Mouse (Mus musculus) urinary bladder, adult 2 months (tissue): ENCODE data around the gene Cacnb2. TPM values are rescaled to one million over a fixed set of nuclear protein-coding genes. Genes with fewer than 3 reads are reported as not detected.

Source experiments
- DNase-seq: peaks from one replicate; pipeline ENCODE4 v3.0.0; 2022; ENCODE audit warnings: low spot score
- polyA plus RNA-seq: library from polyadenylated mRNA; depleted of rRNA; stranded (reverse); fragments of >200 nt; gene quantifications from 2 replicates; pipeline ENCODE4 v1.2.3, GENCODE M21; 2012; rRNA removed

The Cacnb2 gene
- 16.0 and 20.1 TPM in 2 replicates for polyA plus RNA-seq

- no peak for DNase-seq
Observed at GRCm38 (mm10) chr2:14602788-14603187, at the start of gene Cacnb2. Cacnb2 (plus strand) TSS chr2:14603088.

- DNase-seq = no peak
Observed at GRCm38 (mm10) chr2:14568020-14568419, 34.9 kb upstream of the Cacnb2 start.

- DNase-seq = no peak
Observed at GRCm38 (mm10) chr2:14571300-14571699, 31.6 kb upstream of the Cacnb2 start.

- DNase-seq = no peak
Observed at GRCm38 (mm10) chr2:14589541-14589940, 13.3 kb upstream of the Cacnb2 start.

- no peak for DNase-seq
Observed at GRCm38 (mm10) chr2:14597909-14598563, 4.9 kb upstream of the Cacnb2 start.

GRCm38 (mm10) chr2:14603784-14604781 lies 1.2 kb downstream of the Cacnb2 start:
- DNase-seq = peak; percentile 49

- peak; percentile 29 for DNase-seq
Observed at GRCm38 (mm10) chr2:14604791-14605190, 1.9 kb downstream of the Cacnb2 start.

- no peak for DNase-seq
Observed at GRCm38 (mm10) chr2:14605207-14605606, 2.3 kb downstream of the Cacnb2 start.

- no peak for DNase-seq
Observed at GRCm38 (mm10) chr2:14608606-14609005, 5.7 kb downstream of the Cacnb2 start.

- no peak for DNase-seq
Observed at GRCm38 (mm10) chr2:14612705-14613104, 9.8 kb downstream of the Cacnb2 start.

GRCm38 (mm10) chr2:14616361-14616760 lies 13.5 kb downstream of the Cacnb2 start:
- DNase-seq = no peak

- DNase-seq = no peak
Observed at GRCm38 (mm10) chr2:14620120-14620853, 17.4 kb downstream of the Cacnb2 start.

- DNase-seq = no peak
Observed at GRCm38 (mm10) chr2:14620891-14621290, 18.0 kb downstream of the Cacnb2 start.

- DNase-seq = no peak
Observed at GRCm38 (mm10) chr2:14623820-14624219, 20.9 kb downstream of the Cacnb2 start.

- no peak for DNase-seq
Observed at GRCm38 (mm10) chr2:14629814-14630492, 27.1 kb downstream of the Cacnb2 start.

GRCm38 (mm10) chr2:14631590-14631989 lies 28.7 kb downstream of the Cacnb2 start:
- DNase-seq = no peak

- DNase-seq = no peak
Observed at GRCm38 (mm10) chr2:14633202-14633601, 30.3 kb downstream of the Cacnb2 start.

- DNase-seq = no peak
Observed at GRCm38 (mm10) chr2:14639266-14639665, 36.4 kb downstream of the Cacnb2 start.

- DNase-seq = no peak
Observed at GRCm38 (mm10) chr2:14639877-14640276, 37.0 kb downstream of the Cacnb2 start.

- DNase-seq = no peak
Observed at GRCm38 (mm10) chr2:14641040-14641439, 38.2 kb downstream of the Cacnb2 start.

GRCm38 (mm10) chr2:14651268-14651667 lies 48.4 kb downstream of the Cacnb2 start:
- DNase-seq = no peak
